Mouse (Mus musculus) urinary bladder, postnatal 36 days (tissue): ENCODE results near the gene Ints3.

Experiments used
- DNase-seq, 2 experiments: peaks; one replicate each; pipeline ENCODE4 v3.0.0; 2022; ENCODE audit warnings: low spot score in 2 of 2, mixed read lengths in 1 of 2

Gene Ints3

DNA sequence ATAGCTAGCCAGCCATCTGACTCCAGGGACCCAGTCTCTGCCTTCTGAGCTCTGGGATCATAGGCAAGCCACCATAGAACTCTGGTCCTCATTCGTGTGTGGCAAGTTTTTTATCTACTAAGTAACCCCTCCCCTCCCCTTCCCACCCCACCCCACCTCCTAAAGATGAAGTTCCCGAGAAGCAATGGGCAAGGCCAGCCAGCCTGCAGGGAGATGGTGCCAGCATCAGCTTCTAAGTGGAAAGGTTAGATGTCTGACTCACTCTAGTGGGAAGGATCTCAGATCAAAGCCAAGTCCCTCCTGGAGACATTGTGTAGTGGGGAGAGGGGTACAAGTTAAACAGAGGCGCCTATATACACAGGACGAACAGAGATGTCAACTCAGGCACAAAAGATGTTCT, 42.4 kb downstream of the Ints3 start:
- no peak for DNase-seq

DNA sequence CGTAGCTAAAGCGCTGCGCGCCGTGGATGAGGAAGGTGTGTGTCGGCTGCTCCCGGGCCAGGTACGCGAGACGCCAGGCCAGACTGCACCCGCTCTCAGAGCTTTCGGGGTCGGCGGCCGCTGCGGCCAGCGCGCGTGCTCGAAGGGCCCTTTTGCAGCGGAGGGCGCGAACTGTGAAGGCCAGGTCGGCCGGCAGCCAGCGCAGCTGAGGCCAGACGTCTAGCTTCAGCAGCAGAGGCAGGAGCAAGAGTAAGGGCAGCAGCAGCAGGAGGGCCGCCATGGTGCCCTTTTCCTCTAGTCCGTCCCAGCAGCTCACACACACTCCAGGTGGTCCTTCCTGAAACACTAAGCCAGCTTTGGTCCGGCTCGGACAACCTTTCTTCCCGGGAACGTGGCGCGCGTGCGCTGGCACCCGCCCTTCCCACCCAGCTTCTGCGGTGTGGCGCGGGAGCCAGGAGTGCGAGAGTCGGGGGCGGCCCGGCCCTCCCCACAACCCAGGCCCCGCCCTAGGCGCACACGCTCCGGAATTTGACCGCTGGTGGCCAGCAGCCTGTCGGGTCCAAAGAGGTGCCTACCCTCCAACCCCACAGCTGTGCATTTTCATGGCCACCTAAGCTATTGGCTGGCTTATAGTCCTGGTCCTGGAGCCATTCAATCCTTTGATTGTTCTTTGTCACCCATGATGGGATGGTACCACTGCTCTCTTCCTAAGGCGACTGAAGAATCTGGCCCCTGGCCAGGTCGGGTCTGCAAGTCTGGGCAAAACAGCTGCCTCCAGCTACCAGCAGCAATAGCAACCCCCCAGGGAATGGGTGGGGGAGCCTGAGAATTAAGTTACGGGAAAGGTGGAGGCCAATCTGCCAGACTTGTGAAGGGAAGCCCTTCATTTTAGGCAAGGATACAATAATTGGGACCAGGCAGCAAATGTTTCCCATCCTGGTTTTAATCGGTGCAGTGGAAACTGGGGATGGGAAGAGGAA, 43.6 kb downstream of the Ints3 start, which contains the start of gene Slc27a3:
TSS of gene Slc27a3 (minus strand) at position 428 of the 980 bp plus-strand sequence.
- DNase-seq: peak; percentile 24 to 26

DNA sequence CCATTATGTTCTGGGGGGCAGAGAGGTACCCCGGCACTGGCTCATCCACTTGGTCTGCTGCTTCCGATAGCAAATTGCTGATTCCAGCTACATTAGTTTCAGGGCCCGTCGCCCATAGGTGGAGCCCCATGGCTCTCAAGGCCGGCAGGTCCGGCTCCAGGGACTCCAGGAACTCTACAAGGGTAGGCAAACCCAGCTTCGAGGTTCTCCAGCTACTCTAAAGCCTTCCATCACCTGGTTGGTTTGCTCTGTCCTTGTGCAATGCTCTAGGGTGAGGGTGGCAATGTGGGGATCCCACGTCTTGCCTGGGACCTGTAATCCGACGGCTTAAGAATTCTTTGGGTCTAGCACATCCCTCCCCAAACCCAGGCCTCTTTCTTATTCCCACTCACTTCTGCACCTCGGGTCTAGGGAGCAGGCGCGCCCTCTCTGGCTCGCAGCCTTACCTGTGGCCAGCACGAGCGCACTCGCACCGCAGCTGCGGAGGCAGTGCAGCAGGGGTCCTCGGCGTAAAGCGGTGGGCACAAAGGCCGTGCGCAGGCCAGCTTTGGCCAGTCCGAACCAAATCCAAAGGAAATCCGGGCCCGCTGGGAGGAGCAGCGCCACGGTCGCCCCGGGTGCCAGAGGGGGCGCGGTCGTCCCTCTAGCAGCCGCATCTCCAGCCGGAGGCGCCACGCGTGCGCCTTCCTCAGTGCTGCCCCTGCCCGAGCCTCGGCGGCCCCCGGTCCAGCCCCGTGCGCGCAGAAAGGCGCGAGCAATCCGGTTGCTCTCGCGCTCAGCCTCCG, 44.5 kb downstream of the Ints3 start:
- DNase-seq: peak in 1 of 2 experiments; percentile 33

DNA sequence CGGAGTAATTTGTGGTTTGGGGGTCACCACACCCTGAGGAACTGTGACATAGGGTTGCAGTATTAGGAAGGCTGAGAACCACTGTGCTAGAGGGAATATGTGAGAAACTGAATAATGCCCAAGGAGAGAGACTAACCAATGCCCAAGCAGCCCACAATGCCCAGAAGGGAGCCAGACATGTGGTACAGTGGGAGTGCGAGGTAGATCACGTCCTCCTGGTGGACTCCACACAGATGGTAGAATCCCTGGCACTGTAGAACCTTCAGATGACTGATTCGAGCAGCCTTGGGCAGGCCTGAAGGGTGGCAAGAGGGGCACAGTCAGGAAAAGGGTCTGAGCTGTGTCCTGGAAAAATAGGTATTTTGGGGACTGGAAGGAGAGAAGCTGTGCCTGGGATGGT, 45.2 kb downstream of the Ints3 start:
- DNase-seq: no peak

DNA sequence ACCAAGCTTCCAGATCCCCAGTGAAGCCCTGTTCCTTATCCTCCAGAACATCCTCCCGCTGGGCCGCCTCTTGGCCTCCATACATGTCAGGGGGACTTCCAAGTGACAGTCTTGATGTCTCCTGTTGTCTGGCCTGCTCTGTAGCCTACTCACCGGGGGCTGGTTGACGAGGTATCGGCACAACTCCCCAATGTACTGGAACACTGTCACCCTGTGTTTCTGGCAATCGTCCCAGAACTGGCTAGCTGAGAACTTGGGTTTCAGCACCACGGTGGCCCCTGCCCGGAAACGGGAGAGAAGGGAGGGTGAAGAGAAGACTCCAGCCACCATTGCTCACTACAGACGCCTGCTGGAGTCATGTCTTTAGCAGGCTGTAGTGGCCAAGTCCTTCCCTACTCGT, 45.9 kb downstream of the Ints3 start:
- no peak for DNase-seq

GRCm38 (mm10) chr3:90386817-90387216, 46.6 kb downstream of the Ints3 start:
- no peak for DNase-seq

GRCm38 (mm10) chr3:90384851-90385375, 48.5 kb downstream of the Ints3 start:
- no peak for DNase-seq

DNA sequence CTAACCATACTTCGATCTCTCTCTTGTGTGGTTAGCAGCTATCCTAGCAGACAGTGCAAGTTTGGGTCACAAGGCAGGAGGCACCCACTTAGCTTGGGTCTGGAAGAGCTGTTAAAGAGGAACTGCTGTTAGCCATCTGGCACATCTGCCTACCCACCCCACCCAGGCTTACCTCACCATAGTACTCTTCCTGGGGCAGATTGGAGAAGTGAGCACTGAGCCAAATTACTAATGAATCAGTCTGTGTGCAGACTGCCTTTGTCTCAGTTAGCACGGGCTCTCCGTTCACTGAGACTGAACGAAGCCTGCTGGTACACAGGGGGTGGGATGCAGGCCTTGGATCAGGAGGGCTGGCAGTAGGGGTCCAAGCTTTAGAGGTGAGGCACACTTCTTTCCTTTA, 49.7 kb downstream of the Ints3 start:
- no peak for DNase-seq

GRCm38 (mm10) chr3:90381727-90382126, 51.7 kb downstream of the Ints3 start:
- DNase-seq: no peak

GRCm38 (mm10) chr3:90378496-90378895, 54.9 kb downstream of the Ints3 start:
- DNase-seq: no peak

- no peak for DNase-seq
Observed at GRCm38 (mm10) chr3:90376247-90376585, 57.2 kb downstream of the Ints3 start.

DNA sequence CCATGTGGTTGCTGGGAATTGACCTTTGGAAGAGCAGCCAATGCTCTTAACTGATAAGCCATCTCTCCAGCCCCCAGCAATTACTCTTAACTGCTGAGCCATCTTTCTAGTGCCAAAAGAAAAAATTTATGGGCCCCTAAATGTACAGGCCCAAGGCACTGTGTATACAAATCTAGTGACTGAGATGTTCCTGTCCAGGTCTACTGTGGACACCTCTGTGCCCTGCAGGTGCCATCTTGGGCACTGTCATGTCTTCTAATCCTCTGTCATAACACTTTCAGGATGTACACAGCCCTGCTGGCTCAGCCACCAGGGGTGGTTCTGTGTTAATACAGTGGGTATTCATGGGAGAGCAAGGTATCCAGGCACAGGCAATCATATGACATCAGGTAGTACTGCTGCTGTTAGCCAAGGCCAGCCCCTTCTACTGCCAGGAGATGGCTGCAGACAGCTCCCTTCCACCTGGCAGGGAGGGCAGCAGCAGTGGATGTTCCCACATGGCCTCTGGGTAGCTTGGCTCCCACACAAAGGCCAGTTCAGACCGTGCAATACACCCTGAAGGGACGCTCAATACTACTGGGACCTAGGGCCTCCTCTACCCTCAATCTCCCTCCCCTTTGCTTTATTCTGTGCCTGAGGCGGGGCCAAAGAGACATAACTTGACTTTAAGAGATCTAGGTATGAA, 57.7 kb downstream of the Ints3 start:
- no peak for DNase-seq

GRCm38 (mm10) chr3:90374368-90374767, 59.1 kb downstream of the Ints3 start:
- DNase-seq: no peak

DNA sequence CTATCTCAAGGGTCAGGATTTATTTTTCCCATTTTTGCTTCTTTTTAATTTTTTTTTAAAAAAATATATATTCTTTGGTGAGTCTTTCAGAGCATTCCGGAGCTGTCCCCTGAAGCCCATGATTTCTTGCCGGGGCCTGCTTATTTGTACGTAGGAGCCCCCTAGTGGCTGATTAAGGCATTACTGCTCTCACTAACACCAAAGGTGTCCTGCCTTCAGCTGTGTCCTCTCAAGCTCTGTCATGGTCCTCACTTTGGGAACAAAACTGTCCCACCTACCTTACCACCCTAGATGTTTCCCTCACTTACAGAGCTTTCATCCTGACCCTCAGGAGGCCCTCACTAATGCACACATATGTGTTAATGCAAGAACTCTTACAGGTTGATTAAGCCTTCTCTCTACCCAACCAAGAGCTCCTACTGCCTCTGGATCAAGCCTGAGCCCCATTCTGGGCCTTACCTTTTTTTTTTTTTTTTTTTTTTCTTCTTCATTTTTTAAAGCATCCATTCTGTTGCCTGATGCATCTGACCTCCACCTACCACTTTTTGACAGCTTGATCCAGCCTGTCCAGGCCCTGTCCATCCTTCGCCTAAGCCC, 59.9 kb downstream of the Ints3 start:
- DNase-seq: peak; percentile 58 to 75

DNA sequence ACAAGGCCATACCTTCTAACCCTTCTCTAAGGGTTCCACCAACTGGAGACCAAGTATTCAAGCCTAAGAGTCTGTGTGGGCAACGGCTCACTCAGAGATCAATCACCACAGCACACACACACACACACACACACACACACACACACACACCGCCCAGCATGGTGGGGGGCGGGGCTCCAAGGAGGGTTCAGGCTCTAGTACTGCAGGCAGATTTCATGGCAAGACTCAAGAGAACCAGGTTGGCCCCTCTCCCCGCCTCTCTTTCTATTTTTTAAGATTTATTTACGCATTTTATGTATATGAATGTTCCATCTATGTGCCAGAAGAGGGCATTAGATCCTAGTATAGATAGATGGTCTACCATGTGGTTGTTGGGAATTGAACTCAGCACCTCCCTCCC, 60.6 kb downstream of the Ints3 start:
- DNase-seq: no peak

DNA sequence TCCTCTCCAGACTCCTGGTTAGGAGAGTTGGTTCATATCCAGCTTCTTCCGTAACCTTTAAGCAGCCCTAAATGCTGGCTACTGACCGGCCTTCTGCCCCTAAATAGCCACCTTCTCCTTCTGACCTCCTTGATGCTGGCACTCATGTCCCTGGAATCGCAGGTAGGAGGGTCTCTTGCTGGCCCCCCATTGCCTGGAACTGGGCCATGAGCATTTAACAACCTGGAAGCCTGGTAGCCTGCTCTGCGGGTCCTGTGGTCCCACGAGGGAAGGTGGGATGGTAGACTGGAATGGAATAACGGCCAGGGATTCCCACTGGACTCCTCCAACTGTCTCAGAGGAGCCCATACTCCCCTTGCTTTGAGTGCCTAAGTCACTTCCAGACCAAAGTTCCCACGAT, 61.6 kb downstream of the Ints3 start:
- no peak for DNase-seq

DNA sequence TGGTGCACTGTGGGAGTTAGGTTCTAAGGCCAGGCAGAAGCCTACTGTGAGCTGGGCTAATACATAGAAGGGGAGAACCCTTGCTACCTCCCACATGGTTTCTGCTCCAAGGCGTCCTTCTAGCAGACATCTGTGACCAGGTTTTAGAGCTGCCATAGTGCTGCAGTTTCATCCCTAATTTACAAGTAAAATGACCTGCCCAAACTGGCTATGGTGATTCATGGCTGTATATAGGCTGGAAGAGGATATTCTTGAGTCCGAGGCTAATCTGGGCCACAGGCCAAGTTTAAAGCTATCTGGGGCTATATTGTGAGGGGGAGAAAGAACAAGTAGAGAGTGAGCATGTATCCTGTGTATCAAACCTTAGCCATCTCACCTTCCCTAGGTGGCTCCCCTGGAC, 64.4 kb downstream of the Ints3 start:
- DNase-seq: no peak

DNA sequence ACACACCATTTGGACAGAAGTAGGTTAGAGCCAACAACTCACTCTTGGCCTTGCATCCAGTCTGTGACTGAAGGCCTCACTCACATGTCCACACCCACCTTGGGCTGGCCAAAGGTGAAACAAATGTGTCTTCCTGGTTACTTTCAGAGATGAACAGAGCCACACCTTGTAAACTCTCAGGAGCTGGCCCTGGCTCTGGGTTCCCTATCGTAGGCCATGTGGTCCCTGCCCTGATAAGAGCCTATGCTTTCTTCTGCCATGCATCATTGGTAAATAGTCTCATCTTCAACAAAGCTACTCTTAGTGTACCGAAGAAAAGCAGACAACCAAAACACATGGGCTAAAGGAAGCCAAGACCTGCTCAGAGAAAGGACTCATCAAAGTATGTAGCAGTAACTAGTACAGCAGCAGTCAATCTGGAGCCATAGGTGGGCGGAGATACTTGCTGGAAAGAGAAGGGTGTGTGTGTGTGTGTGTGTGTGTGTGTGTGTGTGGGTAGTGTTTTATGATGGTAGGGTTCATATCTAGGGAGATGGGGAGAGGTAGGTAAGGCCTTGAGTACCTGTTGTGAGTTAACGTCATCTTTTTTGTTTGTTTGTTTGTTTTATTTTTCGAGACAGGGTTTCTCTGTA, 66.3 kb downstream of the Ints3 start:
- DNase-seq: no peak

GRCm38 (mm10) chr3:90362346-90362745, 71.1 kb downstream of the Ints3 start:
- no peak for DNase-seq

GRCm38 (mm10) chr3:90361476-90361875, 71.9 kb downstream of the Ints3 start:
- no peak for DNase-seq

DNA sequence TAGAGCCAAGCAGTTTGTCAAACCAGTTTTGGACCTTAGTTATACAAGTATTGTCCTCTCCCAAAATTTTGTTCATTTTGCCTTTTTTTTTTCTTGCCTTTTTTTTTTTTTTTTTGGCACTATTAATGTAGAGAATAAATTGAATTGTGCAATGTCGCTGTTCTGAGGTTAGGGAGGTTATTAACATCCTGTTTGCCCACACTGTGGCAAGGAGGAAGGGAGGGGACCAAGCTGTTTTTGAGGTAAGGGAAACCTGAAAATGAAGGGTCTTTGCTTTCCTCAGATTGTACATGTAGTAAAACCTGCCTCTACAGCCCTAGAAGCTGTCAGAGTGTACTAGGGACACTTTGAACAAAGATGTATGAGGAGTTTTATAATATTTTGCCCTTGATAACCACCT, 74.2 kb downstream of the Ints3 start:
- DNase-seq: no peak
